Mouse (Mus musculus) erythroblast, embryonic 14.5 days (primary cell): ENCODE data around the gene Ptov1.

Source experiments
- GATA1 ChIP-seq: IDR thresholded peaks from 2 replicates; pipeline ENCODE4 v1.6.1; 2012; ENCODE audit warnings: low read length, inconsistent platforms, mixed read lengths
- TAL1 ChIP-seq: IDR thresholded peaks from 3 replicates; pipeline ENCODE4 v1.6.1; 2012; ENCODE audit warnings: low read length, inconsistent platforms, mixed read lengths

DNA sequence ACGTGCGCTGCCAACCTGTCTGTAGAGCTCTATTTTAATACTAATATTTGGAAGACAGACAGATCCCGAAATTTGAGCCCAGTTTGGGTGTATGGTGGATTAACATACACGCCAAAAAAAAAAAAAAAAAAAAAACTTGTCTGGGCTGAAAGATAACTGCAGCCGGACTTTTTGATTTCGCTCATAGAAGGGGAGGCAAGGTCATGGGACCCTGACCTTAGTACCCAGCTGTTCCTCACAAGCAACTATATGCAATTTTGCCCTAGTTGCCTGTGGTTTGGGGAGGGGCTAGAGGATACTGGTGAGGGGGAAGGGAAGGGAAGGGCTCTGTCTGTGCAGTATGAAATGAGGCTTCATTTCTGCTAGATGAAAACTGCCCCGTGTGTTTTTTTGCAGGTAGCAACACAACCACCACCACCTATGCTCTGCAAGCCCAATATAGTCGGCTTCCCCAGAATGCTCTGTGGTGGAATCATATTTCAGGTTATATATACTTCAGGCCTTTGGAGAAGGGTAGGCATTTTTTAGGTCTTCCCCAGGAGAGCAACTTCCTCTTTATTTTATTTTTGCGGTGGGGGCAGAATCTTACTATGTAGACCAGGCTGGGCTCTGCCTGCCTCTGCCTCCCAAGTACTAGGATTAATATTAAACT is 13.2 kb downstream of the Ptov1 start:
- no peak for TF ChIP-seq GATA1
- no peak for TF ChIP-seq TAL1
